Mouse (Mus musculus) testis, adult 2 months (tissue): ENCODE data around the gene Trappc4. TPM values are rescaled to one million over a fixed set of nuclear protein-coding genes. Genes with fewer than 3 reads are reported as not detected.

ENCODE experiments used
- H3K27ac ChIP-seq: fragments of 200-500 bp; 2 replicates; pipeline ENCODE4 v1.5.1; 2012; ENCODE audit warnings: low read depth, low read length; ENCODE audit not compliant: control insufficient read depth, insufficient read depth
- H3K27me3 ChIP-seq: fragments of 200-500 bp; 2 replicates; pipeline ENCODE4 v1.6.1; 2012; ENCODE audit warnings: mild to moderate bottlenecking, low read length, moderate library complexity; ENCODE audit not compliant: control insufficient read depth, insufficient read depth
- H3K36me3 ChIP-seq: fragments of 200-500 bp; 2 replicates; pipeline ENCODE4 v1.6.1; 2012; ENCODE audit warnings: mild to moderate bottlenecking, low read length; ENCODE audit not compliant: control insufficient read depth, insufficient read depth
- H3K4me1 ChIP-seq: fragments of 200-500 bp; 2 replicates; pipeline ENCODE4 v1.6.1; 2012; ENCODE audit warnings: low read length; ENCODE audit not compliant: control insufficient read depth, insufficient read depth
- H3K4me3 ChIP-seq: fragments of 200-500 bp; 2 replicates; pipeline ENCODE4 v1.5.1; 2012; ENCODE audit warnings: low read depth, mild to moderate bottlenecking, low read length, moderate library complexity, mixed read lengths; ENCODE audit not compliant: control insufficient read depth
- CTCF ChIP-seq: fragments of 200-500 bp; IDR thresholded peaks from 2 replicates; pipeline ENCODE4 v1.5.1; 2012; ENCODE audit warnings: low read depth, mild to moderate bottlenecking, inconsistent platforms, low read length, moderate library complexity; ENCODE audit not compliant: control insufficient read depth, insufficient read depth, insufficient replicate concordance
- POLR2A ChIP-seq: fragments of 200-500 bp; IDR thresholded peaks from 2 replicates; pipeline ENCODE4 v1.6.1; 2012; ENCODE audit warnings: low read depth, mild to moderate bottlenecking, inconsistent platforms, low read length, moderate library complexity; ENCODE audit not compliant: control insufficient read depth
- polyA plus RNA-seq: library from polyadenylated mRNA; depleted of rRNA; stranded (reverse); fragments of >200 nt; gene quantifications from 2 replicates; pipeline ENCODE4 v1.2.3, GENCODE M21; 2012

Gene Trappc4
- polyA plus RNA-seq, 1 experiment = 41.8 TPM

DNA sequence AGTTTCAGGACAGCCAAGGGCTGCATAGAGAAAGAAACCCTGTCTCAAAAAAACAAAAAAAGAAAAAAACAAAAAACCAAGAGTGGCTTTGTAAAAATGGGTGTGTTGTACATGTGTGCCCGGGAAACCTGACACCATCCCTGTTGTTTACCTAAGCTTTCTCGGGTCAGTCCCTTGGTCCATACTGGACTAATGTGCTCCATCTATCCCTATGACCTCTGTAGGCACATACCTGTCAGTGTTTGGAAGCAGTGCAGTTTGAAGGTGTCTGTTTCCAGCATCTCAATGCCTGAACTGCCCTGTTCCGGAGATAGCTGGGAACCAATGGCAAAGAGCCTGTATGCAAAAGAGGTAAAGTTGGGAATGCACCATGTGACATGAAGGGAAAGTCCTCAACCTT, 2.4 kb downstream of the Trappc4 start:
- no peak overlapping the region for H3K27ac ChIP-seq
- no peak overlapping the region for H3K4me3 ChIP-seq
- no peaks in the 10 kb centered on the region for H3K4me1 ChIP-seq
- TF ChIP-seq CTCF = no peak
- TF ChIP-seq POLR2A = no peak
- H3K36me3 ChIP-seq = peaks cover 3% of the 10 kb centered on the region
- H3K27me3 ChIP-seq = no peaks in the 10 kb centered on the region

DNA sequence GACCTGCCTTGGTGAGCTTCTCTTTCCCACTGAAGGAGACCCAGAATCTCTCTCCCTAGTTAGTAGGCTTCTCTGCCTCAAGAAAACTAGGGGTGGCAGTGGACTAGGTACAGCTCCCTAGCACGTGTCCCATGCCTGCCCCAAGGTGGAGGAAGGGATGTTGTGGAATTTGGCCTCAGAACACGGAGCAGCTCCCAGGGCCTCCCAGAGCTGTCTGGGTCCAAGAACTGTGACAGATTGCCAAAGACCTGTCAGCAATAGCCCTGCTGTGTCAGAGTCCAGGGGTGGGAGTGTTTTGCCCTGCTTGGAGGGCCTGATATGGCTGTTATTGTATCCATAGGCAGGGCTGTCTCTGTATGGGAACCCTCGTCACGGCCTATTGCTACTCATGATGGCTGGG, 6.3 kb downstream of the Trappc4 start:
- peaks cover 3% of the 10 kb centered on the region for H3K36me3 ChIP-seq

DNA sequence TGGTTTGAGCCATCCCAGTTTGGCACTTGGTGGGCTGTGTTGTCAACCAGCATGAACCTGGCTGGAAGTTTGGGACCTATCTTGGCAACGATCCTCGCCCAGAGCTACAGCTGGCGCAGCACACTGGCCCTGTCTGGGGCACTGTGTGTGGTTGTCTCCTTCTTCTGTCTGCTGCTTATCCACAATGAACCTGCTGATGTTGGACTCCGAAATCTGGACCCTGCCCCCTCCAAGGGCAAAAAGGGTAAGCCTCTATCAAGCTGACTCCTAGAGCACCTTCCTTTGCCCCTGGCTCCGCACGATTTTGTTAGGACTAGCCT, 7.6 kb downstream of the Trappc4 start:
- no peak for TF ChIP-seq CTCF
- no peak for TF ChIP-seq POLR2A
- peaks cover 3% of the 10 kb centered on the region; the same call in 1 of the 2 replicates for H3K4me1 ChIP-seq
- H3K27me3 ChIP-seq = no peaks in the 10 kb centered on the region
- H3K4me3 ChIP-seq = no peak overlapping the region
- H3K27ac ChIP-seq = no peak overlapping the region
- H3K36me3 ChIP-seq = peaks cover 3% of the 10 kb centered on the region

More for the DNA sequence above, 6.3 kb downstream of the Trappc4 start:
- TF ChIP-seq CTCF = no peak
- no peak for TF ChIP-seq POLR2A
- Histone ChIP-seq H3K27me3 (no peaks in the 10 kb centered on the region), H3K4me3 (no peak overlapping the region), H3K4me1 (peaks cover 3% of the 10 kb centered on the region; the same call in 1 of the 2 replicates), H3K27ac (no peak overlapping the region)

DNA sequence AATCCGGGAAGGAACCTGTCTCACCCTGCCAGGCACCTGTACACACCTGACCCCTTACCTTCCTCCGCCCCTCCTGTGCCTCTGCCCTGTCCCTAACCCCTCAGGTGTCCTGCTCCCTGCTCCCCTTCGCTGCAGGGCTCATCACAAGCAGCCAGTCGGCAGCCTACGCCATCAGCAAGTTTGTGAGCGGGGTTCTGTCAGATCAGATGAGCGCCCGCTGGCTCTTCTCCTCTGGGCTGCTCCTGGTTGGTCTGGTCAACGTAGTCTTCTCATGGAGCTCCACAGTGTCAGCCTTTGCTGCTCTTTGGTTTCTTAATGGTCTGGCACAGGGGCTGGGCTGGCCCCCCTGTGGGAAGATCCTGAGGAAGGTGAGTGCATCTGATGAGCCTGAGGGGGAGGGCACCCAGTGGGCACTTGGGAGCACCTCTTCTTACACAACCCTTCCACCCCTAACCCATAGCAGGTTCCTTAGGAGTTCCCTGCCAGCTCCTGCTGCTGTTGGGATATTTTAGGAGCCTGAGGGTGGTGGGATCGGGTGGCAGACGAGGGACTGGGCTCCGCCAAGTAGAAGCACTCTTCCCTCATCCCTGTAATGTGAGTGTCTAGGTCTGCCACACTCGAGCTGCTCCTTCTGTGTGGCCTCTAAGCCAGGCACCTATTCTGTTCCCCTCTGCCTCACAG, 8.1 kb downstream of the Trappc4 start:
- no peaks in the 10 kb centered on the region for H3K27me3 ChIP-seq
- H3K27ac ChIP-seq = no peak overlapping the region
- peaks cover 3% of the 10 kb centered on the region for H3K36me3 ChIP-seq
- peak overlapping the region; percentile 26 for H3K4me3 ChIP-seq
- H3K4me1 ChIP-seq = peaks cover 3% of the 10 kb centered on the region; the same call in 1 of the 2 replicates
- no peak for TF ChIP-seq POLR2A
- TF ChIP-seq CTCF = no peak

DNA sequence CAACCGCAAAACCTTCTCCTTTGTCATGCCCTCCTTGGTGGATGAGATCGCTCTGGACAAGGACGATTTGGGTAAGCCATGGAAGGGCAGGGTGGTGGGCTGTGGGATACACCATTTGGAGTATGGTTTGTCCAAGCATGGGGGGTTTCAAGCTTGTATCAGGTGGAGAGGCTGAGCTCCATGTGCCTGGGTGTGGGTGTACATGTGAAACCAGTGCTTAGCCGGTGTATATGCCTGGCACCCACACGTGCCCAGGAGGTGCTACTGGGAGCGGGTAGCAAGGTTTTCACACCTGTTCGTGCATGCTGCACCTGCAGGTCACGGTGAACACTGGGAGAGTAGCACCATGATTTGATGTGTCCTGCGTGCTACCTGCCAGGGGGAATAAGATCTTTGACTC, 8.8 kb downstream of the Trappc4 start:
- TF ChIP-seq CTCF (no peak), POLR2A (no peak)
- Histone ChIP-seq H3K4me1 (peaks cover 3% of the 10 kb centered on the region; the same call in 1 of the 2 replicates), H3K27ac (peak overlapping the region; percentile 51; the same call in 1 of the 2 replicates), H3K36me3 (peaks cover 3% of the 10 kb centered on the region), H3K27me3 (no peaks in the 10 kb centered on the region), H3K4me3 (peak overlapping the region; percentile 56)

DNA sequence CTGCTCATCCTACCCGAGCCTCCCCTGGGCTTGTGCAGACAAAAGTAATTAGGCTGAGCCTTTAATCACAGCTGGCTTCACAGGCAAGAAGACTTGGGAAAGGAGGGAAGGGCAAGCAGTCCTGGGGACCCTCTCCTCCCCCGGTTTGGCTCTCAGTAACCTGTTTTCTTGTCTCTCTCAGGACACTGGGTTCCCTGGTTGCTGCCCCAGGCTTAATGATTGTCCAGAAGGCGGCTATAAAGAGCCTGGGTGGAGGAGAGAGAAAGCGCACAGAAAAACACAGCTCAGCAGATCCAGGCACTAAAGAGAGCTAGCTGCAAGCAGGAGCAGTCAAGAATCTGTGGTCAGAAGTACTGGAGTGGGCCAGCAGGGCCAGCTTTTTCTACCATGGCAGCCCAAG, 9.3 kb downstream of the Trappc4 start:
- Histone ChIP-seq H3K4me3 (peak overlapping the region; percentile 56), H3K36me3 (peaks cover 3% of the 10 kb centered on the region), H3K27ac (peak overlapping the region; percentile 51; the same call in 1 of the 2 replicates), H3K4me1 (peaks cover 3% of the 10 kb centered on the region; the same call in 1 of the 2 replicates), H3K27me3 (no peaks in the 10 kb centered on the region)
- TF ChIP-seq POLR2A = no peak
- no peak for TF ChIP-seq CTCF

DNA sequence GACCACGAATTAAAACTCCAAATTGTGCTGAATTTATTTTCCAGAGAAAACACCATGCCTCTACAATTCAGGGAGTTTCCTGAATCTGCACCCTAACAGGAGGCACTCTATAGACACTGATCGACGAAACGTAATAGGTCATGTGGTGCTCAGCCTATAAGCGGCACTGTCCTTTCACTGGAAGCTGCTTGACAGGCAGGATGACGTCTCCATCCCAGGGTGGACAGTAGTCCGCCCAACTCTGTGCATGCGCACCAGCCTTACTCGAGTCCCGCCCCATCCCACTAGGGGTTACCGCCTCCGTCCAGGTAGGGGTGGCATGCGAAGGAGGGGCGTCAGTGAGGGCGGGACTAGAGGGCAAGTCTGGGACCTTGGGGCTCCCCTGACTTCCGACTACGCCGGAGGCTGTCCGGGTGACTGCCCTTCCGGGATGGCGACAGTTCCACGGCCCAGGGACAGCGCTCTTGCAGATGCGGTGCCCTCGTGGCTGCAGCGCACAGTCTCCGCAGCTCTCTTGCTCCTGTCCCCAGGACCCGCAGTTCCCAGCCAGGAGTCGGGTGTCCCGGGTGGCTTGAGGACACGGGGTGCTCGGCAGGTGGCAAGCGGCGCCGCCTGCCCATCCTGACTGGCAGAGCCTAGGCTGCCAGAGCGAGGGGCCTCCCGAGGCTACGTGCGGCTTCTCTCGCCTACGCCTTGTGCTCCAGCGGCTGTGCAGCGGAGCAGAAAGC, 10.6 kb downstream of the Trappc4 start, which contains the start of gene Slc37a4:
TSS of gene Slc37a4 (plus strand) at position 169 of the 728 bp plus-strand sequence.
- TF ChIP-seq POLR2A (peak; percentile 52; the same call in 1 of the 2 replicates), CTCF (no peak)
- Histone ChIP-seq H3K4me3 (peak within 1 kb of the TSS; percentile 86), H3K27ac (peak within 1 kb of the TSS; percentile 25; the same call in 1 of the 2 replicates), H3K27me3 (no peaks in the 10 kb centered on the region), H3K4me1 (peaks cover 3% of the 10 kb centered on the region; the same call in 1 of the 2 replicates), H3K36me3 (no peaks in the 10 kb centered on the region)
